Mouse (Mus musculus): ENCODE data around the gene Hid1.

DNA sequence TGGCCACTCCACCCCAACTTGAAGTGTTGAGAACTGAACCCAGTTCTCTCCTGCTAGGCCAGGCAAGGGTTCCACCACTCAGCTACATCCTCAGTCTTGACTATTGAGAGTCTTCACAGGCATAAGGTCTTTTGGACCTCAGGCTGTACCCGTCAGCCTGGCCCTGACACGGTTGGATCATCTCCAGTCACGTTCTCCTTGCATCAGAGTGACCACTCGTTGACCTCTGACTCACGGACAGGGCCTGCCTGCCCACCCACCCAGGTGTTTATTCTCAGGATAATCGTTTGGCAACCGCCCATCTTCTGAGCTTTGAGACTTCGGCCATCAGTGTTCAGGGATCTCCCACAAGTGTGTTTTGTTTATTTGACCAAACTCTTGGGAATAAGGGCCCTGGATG lies 64.4 kb downstream of the Hid1 start:
- TF ChIP-seq CTCF (IDR thresholded peaks at IDR 0.05; ENCODE audit: extremely low read depth, insufficient read depth, low read length) (no peak), POLR2A (IDR thresholded peaks at IDR 0.05; ENCODE audit: extremely low read depth, insufficient read depth, low read length) (no peak)

All from cortical plate, adult 2 months (tissue).